Mouse (Mus musculus) retina, postnatal 7 days (tissue): ENCODE data around the gene Kyat1.

Source experiments
- DNase-seq: peaks from one replicate; pipeline ENCODE4 v3.0.0-alpha.2; 2012; ENCODE audit warnings: low read depth, low spot score

Kyat1 gene

GRCm38 (mm10) chr2:30205629-30206357, at the start of gene Kyat1:
Gene Kyat1 (minus strand): TSS chr2:30205847.
- peak; percentile 96 for DNase-seq

GRCm38 (mm10) chr2:30253809-30254208, 48.2 kb upstream of the Kyat1 start:
- DNase-seq, result no peak

DNA sequence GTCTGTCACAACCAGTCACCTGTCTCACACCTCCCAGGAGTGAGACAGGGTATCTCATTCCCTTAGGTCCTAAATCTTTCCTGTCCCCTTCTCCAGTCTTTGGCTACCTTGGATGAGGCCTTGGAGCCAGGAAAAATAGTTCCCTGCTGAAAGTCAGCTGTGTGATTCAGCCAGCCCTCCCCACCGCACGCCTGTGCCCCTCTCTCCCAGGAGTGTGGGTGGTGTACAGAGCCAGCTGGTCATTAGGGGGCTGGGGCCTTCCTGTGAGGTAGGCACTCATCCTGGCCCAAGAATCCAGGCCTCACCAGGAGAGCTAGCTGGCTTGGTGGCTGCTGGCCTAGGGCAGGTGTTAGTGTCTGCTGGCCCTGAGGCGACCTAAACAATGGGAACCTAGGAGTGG, 46.9 kb upstream of the Kyat1 start:
- no peak for DNase-seq

GRCm38 (mm10) chr2:30251417-30252104, 45.9 kb upstream of the Kyat1 start:
- no peak for DNase-seq

DNA sequence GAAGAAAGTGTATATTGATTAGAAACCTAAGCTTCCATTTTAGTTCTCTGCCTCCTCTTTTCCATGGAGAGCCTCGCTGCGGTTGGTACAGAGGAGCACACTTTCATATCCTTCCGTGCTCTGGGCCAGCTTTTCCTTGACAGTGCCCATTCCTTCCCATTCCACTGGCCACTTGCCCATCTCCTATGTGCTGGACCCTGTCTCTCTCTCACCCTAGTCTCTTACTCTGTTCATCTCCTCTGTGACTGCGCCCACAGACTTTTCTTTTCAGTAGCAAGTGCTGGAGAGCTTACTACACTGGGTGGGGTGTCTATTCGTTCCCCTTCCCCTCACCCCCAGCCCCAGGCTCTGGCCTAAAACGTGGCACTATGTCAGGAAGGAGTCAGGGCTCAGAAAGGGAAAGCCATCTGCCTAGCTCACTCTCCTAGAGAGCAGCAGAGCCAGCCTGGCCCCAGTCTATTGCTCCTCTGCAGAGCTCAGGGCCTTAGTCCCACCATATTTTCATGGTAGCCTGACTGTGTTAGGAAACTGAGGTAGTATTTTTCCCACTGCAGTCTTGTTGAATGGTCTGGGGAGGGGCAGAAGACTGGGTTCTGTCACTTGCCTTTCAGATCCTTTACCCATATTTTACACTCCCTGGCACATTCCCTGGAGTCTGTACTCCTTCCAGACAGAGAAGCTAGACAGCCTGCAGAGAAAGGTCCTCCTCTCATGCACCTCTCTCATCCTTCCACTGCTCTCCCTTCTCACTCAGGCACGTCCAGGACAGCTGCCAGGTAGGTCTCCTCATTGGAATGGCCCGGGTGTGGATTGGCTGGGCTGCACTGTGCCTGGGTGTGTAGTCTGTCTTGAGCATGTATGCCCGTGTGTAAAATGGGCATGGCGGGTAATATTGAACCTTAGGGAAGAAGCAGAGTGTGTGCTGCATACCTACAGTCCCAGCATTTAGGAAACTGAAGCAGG, 44.8 kb upstream of the Kyat1 start:
- no peak for DNase-seq

DNA sequence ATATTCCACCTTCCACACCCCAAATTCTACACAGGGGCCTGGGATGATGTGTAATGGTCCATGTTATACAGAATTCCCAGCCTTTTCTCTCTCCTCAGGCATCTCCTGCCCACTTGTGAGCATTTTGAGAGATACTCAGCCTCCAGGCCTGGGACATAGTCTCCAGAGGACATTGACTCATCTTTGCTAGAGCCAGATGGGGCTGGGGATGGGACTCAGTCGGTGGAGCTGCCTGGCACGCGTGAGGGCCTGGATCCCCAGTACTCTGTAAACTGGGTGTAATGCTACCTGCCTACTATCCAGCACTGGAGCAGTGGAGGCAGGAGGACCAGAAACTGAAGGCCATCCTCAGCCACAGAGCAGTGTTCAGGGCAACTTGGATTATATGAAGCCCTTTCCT, 43.5 kb upstream of the Kyat1 start:
- DNase-seq, result no peak

DNA sequence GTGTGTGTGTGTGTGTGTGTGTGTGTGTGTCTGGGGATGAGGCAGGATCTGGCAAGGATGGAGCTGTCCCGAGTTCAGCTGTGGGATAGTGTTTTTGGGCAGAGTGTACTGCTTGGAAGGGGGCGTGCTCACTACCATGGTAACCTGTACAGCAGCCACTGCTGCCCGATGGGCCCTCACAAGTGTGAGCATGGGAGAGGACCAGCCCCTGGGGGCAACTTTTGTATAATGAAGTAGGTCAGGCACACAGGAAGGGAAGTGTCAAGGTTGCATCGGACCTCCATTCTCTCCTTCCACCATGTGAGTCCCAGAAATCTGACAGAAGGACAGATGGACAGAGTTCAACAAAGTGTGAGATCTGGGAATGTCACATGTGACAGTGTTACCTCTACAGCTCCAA, 42.0 kb upstream of the Kyat1 start:
- no peak for DNase-seq

GRCm38 (mm10) chr2:30247036-30247435, 41.4 kb upstream of the Kyat1 start:
- DNase-seq, result no peak

- DNase-seq, result no peak
Measured at GRCm38 (mm10) chr2:30244595-30245178, 39.0 kb upstream of the Kyat1 start.

GRCm38 (mm10) chr2:30243391-30243790, 37.7 kb upstream of the Kyat1 start:
- no peak for DNase-seq

GRCm38 (mm10) chr2:30242509-30242908, 36.9 kb upstream of the Kyat1 start:
- DNase-seq, result no peak

DNA sequence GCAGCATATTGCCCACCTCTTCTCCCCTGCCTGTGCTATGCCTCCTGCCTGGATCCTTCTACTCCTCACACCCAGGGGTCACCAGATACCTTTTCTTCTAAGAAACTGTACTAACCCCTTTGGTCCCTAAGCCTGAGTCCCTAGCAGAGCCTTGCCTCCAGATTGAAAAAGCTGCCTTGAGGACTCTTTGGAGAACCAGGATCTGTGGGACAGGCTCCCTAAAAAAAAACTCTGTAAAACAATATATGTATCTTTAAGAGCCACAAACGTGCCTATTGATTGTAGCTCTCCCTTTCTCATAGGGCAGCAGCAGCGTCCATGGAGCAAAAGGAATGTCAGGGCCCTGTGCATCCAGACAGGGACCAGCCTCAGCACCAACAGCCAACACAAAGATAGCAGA, 34.6 kb upstream of the Kyat1 start, which contains the start of gene Gm28035:
Gm28035 (plus strand) TSS at position 301 of the 400 bp plus-strand sequence.
- DNase-seq, result no peak

GRCm38 (mm10) chr2:30239777-30240176, 34.1 kb upstream of the Kyat1 start:
- no peak for DNase-seq

DNA sequence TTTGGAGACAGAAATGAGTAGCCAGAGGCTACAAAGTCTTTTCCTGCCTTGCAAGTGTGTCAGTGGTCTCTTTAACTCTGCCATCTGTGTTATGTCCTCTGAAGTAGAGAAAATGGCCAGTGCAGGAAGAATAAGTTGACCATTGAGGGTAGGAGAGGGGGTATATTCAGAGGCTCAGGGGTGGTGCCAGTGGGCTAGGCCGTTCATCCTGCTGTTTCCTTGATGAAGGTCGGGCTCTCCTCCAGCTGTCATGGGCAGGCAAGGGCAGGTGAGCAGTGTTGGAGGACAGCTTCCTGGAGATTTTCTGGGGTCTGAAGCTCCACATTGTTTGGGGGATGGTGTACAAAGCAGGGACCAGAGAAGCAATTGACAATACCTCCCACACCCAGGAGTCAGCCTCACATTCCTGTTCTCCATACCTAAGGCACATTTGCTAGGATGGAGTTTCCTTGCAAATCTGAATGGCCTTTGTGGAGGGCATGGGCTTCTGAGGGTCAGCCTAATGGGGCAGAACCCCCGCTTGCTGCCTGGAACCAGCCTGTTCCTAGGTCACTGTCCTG, 33.3 kb upstream of the Kyat1 start:
- no peak for DNase-seq

- DNase-seq, result no peak
Measured at GRCm38 (mm10) chr2:30237881-30238280, 32.2 kb upstream of the Kyat1 start.

- DNase-seq, result peak; percentile 99
Measured at GRCm38 (mm10) chr2:30237199-30237880, 31.7 kb upstream of the Kyat1 start, which contains the start of gene Lrrc8a. Gene Lrrc8a (plus strand): TSS chr2:30237715.

DNA sequence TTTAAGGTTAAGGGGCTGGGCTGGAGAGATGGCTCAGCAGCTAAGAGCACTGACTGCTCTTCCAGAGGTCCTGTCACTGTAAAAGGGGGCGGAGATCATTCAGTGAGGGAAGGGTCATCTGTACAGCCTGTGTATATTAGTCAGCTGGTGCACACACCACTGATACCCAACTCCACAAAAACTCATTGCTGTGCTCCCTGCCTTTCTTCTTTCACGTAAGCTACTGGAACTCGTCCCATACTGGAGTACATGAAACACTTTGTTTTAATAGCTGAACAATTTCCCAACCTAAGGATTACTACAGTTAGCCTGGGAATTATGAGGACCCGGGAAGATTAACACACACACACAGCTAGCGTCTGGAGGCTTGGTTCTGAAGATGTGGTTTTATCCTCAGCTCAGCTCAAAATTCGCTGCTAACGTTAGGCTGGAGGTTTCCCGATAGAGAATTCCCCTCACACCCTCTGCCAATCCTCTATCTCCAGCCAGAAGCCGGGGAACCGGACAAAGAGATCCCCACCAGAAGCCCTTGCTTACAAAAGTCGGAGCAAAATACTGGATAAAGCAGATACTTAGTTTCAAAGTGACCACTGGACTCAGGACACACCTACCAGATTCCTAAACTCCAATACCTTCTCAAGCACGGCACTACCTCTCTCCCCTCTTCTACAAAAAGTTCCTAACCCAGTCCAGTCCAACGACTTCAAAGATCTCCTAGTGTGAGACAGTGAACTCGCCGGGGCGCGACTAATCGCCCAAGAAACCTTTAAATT, 31.0 kb upstream of the Kyat1 start:
- no peak for DNase-seq

- no peak for DNase-seq
Measured at GRCm38 (mm10) chr2:30235593-30235992, 29.9 kb upstream of the Kyat1 start.

GRCm38 (mm10) chr2:30216293-30216692, 10.6 kb upstream of the Kyat1 start:
- no peak for DNase-seq

GRCm38 (mm10) chr2:30215493-30215892, 9.8 kb upstream of the Kyat1 start:
- DNase-seq, result no peak
